Mouse (Mus musculus): Measurements from ENCODE around the gene Hoxb6.

Gene Hoxb6

DNA sequence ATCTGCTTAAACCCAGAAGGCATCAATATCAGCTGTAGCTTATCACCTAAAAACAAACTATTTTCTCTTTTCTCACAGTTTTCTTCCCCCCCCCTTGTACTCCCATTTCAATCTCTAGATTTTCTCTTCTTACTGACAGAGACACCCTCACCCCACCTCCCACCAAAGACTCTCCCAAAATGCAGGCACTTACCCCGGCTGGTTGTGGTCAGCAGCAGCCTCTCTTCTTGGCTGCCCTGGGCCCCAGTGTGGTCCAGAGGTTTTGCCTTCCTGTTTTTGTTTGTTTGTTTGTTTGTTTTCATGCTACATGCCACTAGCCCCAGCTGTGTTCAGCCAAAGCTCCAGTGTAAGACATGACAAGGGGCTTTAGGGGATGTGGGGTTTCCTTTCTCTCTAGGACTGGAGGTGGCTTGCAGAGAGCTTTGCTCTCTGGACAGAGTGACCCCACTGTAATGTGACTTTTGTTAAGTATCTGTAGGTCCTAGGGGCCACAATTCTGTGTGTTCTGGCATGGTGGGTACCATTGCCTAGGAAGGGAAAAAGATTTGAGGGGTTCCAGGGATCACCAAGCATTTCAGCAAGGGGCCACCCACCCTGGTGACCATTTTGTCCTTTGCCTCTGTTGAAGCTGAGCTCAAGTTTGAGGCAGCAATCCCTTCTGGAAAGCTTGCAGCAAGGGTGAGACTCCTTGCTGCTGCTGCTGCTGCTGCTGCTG is 24.1 kb upstream of the Hoxb6 start:
- no peak for ATAC-seq (ENCODE audit: insufficient number of reproducible peaks, low FRiP score, low TSS enrichment)

DNA sequence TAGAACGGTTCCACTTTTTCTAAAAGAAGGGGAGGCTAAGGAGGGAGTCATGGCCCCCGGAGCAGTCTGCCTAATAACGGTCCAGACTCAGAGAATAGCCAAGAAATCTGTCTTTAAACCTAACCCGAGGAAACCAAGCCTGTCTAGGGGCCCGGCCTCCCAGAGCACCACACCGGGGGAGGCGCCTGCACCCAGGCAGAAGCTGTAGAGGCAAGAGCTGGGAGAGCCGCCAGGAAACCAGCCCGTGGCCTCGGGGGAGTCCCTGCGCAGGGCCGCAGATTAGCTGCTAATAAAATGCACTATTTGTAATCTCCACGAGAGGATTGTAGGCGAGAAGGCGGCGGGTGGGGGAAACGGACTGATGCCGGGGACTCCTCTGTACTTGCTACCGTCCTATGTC is 22.4 kb upstream of the Hoxb6 start:
- ATAC-seq (ENCODE audit: insufficient number of reproducible peaks, low FRiP score, low TSS enrichment), result no peak

DNA sequence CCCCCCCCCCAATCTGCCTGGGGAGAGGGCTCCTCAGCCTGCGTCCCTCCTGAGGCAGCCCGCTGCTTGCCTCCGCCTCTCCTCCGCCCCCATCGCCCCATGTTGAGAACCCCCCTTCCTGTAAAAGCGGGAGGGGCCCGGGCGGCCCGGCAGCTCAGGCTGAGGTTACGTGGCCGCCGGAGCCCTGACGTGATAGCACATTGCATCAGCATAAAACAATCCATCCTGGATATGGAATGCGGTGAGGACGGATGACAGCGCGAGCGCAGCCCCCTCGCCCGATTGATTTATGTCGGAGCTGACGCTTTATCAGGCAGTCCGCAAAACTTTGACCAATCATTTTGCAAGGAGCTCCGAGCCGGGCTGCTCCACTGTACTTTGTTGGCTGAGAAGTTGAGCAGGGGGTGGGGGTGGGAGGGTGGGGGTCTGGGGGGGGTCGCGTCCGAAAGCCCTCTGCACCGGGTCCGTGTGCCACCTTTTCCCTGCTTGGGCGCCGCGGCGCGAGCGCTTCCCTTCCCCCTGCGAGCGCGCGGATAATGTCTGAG is 21.2 kb upstream of the Hoxb6 start, which contains the start of gene Hoxb9:
Gene Hoxb9 (plus strand): TSS at position 462 of the 545 bp plus-strand sequence.
- no peak for ATAC-seq (ENCODE audit: insufficient number of reproducible peaks, low FRiP score, low TSS enrichment)

DNA sequence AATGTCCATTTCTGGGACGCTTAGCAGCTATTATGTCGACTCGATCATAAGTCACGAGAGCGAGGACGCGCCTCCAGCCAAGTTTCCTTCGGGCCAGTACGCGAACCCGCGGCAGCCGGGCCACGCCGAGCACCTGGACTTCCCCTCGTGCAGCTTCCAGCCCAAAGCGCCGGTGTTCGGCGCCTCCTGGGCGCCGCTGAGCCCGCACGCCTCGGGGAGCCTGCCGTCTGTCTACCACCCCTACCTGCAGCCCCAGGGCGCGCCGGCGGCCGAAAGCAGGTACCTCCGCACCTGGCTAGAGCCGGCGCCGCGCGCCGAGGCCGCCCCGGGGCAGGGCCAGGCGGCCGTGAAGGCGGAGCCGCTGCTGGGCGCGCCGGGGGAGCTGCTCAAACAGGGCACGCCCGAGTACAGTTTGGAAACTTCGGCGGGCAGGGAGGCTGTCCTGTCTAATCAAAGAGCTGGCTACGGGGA is 20.7 kb upstream of the Hoxb6 start:
- no peak for ATAC-seq (ENCODE audit: insufficient number of reproducible peaks, low FRiP score, low TSS enrichment)

DNA sequence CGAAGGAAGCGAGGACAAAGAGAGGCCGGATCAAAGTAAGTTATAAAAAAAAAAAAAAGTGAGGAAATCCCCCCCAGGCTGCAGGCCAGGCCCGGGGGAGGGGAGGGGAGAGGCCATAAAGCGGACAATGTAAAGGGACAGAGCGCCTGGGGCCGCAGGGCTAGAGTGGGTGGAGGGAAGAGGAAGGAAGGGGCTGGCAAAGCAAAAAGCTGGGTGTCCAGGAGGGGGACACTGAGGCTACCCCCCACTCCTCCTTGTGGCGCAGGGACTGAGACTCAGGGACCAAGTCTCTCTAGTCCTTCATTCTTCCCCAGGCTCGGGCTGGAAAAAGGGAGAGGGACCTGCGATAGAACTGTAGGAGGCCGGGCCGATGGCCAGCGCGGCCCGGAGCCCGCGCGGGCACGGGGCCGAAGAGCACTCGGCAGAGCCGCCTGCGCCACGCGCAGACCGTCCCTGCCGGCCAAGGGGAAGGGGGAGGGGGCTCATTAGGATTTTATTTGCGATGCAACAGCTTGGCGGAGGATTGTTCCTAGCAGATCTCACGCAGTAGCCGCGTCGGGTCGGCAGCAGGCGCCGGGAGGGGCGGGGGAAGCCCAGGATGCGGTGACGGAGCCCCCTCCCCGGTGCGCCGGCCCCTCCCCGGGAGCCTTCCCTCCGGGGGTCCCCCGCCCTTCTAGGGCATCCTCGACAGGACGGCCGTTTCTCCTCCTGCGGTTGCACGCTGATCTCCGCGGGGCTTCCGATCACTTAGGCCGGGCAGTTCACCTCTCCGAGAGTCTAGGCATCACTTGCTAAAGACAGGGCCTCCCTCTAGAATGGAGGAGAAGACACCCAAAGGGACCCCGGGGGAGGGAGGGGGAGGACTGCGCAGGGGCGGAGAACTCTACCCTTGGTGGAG is 20.0 kb upstream of the Hoxb6 start:
- no peak; the same call in 1 of the 2 replicates for ATAC-seq (ENCODE audit: insufficient number of reproducible peaks, low FRiP score, low TSS enrichment)

DNA sequence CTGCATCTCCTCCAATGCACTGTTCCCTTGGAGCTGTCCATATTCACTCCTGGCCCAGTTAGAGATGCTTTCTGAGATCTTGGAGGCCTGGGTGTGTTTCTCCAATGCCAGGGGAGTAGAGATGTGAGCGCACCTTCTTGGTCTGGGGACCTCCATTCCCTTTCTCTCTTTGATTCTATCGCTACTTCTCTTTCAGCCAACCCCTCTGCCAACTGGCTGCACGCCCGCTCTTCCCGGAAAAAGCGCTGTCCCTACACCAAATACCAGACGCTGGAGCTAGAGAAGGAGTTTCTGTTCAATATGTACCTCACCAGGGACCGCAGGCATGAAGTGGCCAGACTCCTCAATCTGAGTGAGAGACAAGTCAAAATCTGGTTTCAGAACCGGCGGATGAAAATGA is 17.8 kb upstream of the Hoxb6 start:
- ATAC-seq (ENCODE audit: insufficient number of reproducible peaks, low FRiP score, low TSS enrichment), result no peak

DNA sequence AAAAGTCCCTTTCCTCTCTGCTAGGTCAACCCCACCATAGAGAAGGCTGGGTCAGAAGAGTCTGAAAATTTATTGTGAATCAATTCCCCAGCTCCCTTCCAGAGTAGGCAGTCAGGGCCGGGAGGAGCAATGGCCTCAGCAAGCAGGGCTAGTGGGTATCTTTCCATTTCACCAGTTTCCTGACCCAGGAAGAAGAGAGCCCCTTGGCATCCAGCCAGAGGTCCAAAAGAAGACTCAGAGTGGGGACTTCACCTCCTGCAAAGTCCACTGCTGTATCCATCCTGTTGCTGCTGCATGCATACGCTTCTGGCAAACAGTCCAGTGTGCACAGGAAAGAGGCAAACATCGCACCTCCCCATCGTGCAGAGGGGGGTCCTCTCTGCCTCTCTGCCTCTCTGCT is 16.4 kb upstream of the Hoxb6 start:
- ATAC-seq (ENCODE audit: insufficient number of reproducible peaks, low FRiP score, low TSS enrichment), result no peak

DNA sequence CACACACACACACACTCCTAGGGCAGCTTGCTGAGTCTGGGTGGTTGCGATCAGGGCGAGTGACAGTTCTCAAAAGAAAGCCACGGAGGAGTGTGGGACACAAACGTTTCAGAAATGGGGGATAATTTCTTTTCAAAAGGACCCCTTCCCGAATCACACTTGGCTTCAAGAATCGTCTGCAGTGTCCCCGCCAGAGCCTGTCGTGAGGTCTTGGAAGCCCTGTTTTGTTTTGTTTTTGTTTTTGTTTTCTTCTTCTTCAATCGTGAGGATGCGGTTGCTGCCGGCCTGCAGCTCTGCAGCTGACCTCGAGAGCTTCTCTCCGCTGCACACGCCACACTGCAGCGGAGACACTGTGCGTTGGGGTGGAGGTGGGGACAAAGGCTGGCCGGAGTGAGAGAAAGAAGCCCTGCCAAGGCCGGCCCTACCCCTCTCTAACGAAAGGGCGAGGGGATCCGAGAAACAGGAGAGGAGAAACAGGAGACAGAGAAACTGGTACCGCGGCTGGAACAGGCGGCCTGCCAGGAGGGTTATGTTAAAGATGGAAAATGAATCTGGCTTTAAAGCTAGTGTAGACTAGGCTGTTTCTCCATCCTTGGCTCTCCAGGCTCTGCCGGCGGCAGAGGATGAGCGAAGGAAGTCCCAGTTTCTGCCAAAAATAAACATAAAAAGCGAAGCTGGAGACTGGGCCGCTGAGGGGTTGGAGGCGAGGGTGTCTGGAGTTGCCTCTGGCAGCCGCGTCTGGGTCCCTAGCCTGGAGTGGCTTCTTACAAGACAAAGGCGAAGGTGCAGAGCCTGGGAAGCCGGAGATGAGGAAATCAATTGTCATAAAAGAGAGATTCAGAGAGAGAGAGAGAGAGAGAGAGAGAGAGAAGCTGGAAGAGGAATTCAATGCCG is 14.9 kb upstream of the Hoxb6 start:
- ATAC-seq (ENCODE audit: insufficient number of reproducible peaks, low FRiP score, low TSS enrichment), result no peak

DNA sequence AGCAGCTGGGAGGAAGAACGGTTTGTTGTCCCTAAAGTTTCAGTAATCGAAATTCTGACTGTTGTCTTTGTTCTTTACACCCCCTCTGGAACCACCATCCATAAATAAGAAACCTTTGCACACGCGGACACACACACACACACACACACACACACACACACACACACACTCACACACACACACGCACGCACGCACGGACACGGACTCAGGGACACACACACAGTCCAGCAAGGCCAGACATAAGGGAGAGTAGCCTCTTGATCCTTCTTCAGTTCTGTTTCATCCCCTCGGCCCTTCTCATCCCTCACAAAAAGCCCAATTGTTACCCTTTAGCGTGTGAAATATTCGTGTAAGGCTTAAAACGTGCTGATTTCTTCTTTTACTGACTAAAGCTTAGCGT is 14.0 kb upstream of the Hoxb6 start:
- no peak for ATAC-seq (ENCODE audit: insufficient number of reproducible peaks, low FRiP score, low TSS enrichment)

DNA sequence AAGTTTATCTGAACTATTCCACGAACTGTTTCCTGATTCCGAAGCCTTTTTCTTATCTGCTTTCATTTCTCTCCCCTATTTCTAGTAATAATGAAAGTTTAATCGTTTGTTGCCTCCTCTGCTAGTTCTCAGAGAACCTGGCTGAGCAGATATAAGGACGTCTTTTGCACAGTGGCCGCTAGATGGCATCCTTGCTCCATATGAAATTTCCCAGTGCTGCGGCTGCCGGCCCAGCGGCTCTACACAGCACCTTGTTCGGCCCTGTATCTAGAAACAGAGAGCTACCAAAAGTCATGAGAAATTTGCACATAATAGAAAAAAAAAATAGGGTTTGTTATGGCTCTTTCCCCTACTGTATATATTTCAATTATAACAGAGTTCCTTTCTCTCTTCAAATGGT is 13.5 kb upstream of the Hoxb6 start:
- no peak for ATAC-seq (ENCODE audit: insufficient number of reproducible peaks, low FRiP score, low TSS enrichment)

DNA sequence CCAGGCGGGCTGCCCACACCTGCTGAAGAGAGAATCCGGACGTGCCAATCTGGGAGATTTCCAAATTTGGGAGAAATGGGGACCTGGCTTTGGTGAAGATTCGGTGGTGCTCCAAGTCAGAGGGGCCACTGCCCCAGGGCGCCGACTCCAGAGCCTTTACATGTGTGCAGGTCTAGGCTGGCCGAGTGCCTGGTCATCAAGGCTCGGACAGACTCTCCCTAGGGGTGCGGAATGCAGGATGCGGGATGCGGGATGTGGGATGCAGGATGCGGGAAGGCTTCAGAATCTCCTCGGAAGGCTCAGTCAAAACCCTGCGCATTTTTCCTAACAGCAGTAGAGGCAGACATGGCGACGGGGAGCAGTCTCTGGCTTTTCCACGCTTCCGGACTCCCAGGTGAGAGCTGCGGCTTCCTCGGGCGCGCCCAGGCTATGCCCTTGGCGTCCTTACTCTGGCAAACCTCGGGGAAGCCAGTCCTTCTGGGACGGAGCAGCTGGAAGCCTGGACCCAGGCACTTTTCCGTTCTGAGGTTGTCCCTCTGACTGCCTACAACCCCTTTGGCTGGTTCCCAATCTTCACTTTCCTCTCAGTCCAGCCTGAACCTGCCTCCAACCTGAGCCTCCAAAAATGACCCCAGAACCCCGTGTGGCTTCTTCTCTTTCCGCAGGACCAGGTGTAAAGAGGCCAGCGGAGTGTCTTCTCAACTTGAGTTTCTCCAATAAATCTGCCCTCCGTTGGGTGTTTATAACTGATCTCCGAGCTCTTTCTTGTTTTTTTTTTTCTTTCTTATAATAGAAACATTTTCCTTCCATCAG is 12.6 kb upstream of the Hoxb6 start:
- ATAC-seq (ENCODE audit: insufficient number of reproducible peaks, low FRiP score, low TSS enrichment), result no peak

DNA sequence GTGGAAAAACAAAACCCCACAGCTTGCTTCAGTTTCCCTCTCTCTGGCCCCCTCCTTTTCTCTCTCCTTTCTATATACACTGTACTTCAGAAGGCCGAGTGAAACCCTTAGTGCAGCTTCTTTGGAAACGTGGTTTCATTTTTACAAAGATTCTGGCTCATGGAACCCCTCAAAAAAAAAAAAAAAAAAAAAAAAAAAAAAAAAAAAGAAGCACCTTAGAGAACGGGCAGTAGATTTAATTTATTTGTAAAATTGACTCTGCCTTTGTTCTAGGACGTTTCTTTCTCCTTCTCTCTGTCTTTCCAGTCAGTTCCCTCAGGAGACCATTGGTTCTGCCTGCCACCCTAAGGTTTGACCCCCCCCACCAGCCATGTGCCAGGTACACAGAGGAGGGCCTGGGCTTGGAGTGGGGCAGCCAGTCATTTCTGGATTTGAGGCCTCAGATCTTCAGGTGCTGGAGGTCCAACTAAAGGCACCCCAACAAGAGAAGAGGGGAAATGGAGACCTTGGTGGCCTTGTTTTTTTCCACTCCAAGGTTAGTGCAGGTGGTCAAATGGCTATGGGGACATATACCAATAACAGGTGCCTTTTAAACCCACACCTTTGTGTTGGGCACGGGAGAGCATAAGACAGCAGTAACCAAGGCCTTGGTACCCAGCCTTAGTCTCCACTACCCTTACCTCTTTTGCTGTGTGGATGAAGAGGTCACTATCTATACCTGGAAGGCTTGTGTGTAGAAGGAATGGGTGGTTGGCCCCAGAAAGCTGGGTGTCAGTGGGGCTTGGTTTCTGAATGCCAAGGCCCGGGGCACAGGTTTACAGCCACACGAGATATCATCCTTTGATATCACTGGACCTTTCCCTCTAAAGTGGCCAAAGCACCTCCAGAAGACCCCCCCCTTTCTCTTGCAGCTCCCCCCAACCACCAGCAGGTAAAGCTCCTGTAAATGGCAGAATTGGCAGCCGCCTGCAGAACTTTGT is 11.6 kb upstream of the Hoxb6 start:
- ATAC-seq (ENCODE audit: insufficient number of reproducible peaks, low FRiP score, low TSS enrichment), result no peak

DNA sequence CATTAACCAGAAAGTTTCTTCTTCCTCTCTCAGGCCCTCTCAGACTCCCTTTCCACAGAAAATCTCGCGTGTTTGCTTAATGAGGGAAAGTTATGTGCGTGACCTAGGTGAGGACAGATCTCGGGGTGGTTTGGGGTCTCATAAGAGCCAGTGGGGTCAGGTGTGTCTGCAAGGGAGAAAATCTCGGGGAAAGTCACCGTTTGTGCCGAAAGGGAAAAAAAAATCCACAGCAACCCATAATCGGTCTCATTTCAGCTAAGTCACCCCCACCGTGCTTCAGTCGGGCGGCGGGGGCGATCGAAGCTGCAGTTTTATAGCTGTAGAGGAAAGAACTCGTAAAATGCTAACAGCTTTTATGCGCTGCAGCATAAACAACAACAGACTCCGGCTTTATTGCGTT is 10.9 kb upstream of the Hoxb6 start:
- ATAC-seq (ENCODE audit: insufficient number of reproducible peaks, low FRiP score, low TSS enrichment), result no peak

DNA sequence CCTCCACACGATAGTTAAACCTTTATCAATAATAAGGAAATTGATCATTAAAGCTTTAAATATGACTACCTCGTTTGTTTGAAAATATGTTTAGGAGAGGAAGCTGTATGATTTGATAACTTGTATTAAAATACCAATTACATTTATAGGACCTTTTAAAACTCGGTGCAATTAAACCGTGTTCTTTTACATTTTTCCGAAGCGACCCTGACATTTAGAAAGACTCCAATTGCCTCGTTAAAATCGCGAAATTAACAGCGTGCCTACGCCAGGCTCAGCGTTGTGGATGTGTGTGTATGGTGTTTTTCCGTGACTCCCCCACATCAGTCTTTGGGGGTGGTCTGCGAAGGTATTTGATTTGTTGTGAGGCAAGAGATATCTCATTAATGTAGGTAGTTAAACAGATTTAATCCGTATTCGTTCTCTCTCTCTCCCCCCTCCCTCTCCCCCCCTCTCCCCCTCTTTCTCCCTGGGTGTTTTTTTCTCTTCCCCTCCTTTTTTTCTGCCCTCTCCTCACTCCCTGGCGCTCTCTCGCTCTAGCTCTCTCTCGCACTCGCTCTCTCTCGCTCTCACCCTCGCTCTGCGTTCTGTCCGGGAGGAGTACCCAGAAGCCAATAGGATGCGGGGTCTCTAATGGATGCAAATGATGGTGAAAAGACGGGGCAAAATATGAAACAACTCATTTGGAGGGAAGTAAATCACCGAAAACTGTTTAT is 10.3 kb upstream of the Hoxb6 start, which contains the start of gene Hoxb8:
Gene Hoxb8 (plus strand): TSS at position 51 of the 716 bp plus-strand sequence.
- ATAC-seq (ENCODE audit: insufficient number of reproducible peaks, low FRiP score, low TSS enrichment), result no peak

DNA sequence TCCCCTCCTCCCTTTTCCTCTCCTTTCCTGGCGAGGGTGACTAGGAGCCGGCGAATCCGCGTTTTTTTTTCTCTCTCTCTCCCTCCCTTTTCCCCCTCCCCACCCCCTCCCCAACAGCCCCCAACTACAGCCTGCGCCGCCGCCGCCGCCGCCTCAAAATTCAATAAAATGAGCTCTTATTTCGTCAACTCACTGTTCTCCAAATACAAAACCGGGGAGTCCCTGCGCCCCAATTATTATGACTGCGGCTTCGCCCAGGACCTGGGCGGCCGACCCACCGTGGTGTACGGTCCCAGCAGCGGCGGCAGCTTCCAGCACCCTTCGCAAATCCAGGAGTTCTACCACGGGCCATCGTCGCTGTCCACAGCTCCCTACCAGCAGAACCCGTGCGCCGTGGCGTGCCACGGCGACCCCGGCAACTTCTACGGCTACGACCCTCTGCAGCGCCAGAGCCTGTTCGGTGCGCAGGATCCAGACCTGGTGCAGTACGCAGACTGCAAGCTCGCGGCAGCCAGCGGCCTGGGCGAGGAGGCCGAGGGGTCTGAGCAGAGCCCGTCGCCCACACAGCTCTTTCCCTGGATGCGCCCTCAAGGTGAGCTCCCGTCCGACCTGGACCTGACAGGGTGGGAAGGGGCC is 9.4 kb upstream of the Hoxb6 start:
- ATAC-seq (ENCODE audit: insufficient number of reproducible peaks, low FRiP score, low TSS enrichment), result no peak

DNA sequence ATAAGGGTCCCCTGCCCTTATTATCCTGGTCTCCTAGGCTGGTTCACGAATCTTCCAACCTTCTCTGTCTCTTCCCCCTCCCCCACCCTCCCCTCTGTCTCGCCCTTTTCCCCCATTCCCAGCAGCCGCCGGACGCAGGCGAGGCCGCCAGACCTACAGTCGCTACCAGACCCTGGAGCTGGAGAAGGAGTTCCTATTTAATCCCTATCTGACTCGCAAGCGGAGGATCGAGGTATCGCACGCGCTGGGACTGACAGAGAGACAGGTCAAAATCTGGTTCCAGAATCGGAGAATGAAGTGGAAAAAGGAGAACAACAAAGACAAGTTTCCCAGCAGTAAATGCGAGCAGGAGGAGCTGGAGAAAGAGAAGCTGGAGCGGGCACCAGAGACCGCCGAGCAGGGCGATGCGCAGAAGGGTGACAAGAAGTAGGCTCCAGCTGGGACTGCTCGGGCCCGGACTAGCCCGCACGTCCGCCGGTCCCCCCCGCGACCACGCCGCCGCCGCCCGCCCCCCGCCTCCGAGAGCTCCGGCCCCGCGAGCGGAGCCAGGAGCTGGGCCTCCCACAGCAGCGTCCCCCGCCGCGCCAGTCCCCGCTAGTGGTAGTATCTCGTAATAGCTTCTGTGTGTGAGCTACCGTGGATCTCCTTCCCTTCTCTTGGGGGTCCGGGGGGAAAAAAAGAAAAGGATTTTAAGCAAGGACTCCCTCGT is 8.1 kb upstream of the Hoxb6 start:
- no peak for ATAC-seq (ENCODE audit: insufficient number of reproducible peaks, low FRiP score, low TSS enrichment)
